Mouse (Mus musculus) C2C12 (cell line): ENCODE data around the gene Clint1.

Source experiments
- CTCF ChIP-seq: IDR thresholded peaks from one replicate; pipeline ENCODE4 v1.5.1; 2011; ENCODE audit not compliant: control insufficient read depth, insufficient read depth, insufficient read length
- MAX ChIP-seq: IDR thresholded peaks from one replicate; pipeline ENCODE4 v1.6.1; 2011; ENCODE audit warnings: mild to moderate bottlenecking, control low read depth
- MYOG ChIP-seq: IDR thresholded peaks from one replicate; pipeline ENCODE4 v1.6.1; 2011; ENCODE audit not compliant: control insufficient read depth, insufficient read length; ENCODE audit errors: extremely low read depth
- USF1 ChIP-seq: IDR thresholded peaks from one replicate; pipeline ENCODE4 v1.6.1; 2011; ENCODE audit warnings: low read depth, mild to moderate bottlenecking, control low read depth, moderate library complexity

DNA sequence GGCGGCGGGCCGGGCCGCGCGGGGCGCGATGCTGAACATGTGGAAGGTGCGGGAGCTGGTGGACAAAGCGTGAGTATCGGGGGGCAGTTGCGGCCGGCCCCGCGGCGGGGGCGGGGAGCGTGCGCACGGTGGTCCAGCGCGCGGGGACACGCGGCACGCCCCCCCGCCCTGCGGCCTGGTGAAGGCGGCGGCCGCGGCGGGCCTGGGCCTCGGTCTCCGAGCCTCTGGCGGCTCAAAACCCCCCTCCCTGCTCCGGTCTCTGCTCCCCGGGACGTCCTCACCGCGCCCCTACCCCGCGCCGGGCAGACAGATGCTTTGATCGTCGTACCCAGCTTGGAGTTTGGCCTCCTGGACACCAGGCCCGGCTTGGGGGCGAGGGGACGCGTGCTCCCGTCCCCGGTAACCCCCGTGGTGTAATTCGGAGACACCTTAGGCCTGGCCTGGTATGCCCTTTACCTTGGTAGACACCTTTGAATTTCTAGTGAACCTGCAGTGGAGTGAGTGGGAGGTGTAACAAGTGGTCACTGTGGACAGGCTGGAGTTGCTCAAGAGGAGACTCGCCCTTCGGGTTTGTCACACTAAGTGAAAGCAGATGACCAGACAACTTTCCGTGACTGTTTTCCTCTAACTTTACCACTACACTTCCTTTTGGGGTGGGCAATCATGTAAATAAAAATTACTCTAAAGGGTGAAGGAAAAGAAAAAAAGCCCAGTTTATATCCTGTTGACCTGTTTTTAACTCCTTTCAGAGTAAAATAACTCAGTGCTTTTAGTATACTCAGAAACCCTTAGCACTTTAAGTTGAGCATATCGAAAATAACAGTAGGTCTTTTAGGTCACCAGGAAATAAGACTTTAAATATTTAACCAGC, 508 bp downstream of the Clint1 start:
- no peak for TF ChIP-seq CTCF
- no peak for TF ChIP-seq USF1
- no peak for TF ChIP-seq MYOG
- TF ChIP-seq MAX: no peak
